Mouse (Mus musculus): Measurements from ENCODE around the gene Cxcr1.

Cxcr1 gene

DNA sequence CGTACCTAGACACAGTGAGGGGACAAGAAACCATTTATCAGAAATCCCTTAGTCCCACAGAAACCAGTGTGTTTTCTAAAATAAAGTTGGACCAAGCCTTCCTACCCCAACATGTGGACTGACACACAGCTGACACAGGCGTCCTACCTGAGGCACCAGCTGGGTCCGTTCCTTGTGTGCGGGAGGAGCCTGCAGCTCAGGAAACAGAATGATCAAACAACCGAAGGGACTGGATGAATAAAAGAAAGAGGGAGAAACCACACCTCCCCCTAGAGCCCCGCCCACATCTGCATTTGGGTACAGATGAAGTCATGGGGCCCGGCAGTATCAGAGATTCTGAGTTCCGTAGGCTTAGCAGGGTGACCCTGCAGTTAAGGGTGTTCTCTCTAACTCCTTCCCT, at the start of gene Cxcr1:
TSS of gene Cxcr1 (minus strand) at position 187 of the 400 bp plus-strand sequence.
- peak; percentile 55 for DNase-seq (ENCODE audit: low read depth)

DNA sequence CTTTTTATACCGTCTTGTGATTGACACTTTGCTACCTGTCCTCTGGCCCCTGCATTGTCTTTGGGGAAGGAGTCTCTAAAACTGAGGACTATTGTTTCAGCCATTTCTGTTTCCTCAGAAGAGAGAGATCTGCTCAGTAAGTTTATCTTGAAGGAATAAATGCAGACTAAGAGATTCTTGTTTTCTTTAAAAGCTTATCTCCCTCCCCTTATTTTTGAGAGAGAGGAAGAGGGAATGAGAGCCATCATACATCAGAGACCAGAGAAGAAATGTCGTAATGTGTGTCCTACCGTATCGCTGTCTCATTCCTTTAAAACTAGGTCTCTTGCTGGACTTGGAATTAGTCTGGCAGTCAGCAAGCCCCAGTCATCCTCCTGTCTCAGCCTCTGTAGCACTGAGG, 46.4 kb upstream of the Cxcr1 start:
- DNase-seq (ENCODE audit: low read depth) = peak; percentile 45

DNA sequence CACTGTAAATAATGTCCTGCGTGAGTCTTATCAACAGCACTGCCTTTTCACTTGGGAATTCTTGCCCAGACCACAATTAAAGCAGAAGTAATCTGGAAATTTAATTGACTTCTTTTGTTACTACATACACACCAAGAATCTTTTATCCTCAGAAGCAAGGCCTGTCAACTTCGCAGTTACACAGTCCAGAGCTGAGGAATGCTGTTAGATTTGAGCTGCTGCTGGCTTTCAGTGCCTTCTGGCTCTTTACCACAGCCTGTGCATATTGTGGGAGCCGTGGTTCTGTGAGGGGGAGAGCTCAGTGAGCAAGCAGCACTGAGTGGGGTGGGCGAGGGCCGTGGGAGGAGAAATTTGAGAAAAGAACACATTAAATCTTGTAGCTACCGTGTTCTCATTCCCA, 45.9 kb upstream of the Cxcr1 start:
- no peak for DNase-seq (ENCODE audit: low read depth)

DNA sequence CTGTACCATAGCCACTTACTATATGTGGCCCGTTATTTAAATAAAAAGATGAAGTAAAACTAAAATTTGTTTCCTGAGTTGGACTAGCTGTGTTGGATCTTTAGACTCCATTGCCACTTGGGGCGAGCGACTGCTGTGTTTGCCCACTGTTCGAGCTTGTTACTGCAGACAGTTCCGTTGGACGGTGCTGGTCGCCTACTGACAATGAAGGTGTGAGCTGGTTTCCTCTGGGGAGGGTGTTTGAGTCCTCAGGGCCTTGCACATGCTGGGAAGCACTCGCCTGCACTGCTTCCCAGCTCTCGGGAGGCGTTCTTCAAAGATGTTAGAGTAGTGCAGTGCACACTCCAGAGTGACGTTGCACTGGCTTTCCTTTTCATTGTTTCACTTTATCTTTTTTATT, 45.2 kb upstream of the Cxcr1 start:
- DNase-seq (ENCODE audit: low read depth) = peak; percentile 55

- no peak for DNase-seq (ENCODE audit: low read depth)
These were observed 44.7 kb upstream of the Cxcr1 start for GRCm38 (mm10) chr1:74239162-74239561.

DNA sequence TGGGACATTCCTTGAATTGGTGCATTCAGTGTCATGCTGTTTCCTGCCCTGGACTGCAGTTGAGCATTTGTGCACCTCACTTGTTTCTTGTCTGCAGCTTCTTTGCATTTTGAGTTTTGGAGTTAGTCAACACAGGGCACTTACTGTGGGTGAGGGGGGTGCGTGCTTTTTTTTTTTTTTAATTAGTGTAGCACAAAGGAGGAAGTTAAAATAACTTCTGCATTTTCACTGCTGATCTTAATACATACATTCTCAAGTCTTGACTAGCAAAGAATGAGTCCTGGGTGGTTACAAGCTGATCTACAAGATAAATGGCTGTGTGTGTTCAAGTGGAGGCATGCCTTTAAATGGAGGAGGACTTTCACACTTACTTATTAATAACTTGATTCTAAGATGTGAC, 43.7 kb upstream of the Cxcr1 start:
- DNase-seq (ENCODE audit: low read depth) = peak; percentile 71

DNA sequence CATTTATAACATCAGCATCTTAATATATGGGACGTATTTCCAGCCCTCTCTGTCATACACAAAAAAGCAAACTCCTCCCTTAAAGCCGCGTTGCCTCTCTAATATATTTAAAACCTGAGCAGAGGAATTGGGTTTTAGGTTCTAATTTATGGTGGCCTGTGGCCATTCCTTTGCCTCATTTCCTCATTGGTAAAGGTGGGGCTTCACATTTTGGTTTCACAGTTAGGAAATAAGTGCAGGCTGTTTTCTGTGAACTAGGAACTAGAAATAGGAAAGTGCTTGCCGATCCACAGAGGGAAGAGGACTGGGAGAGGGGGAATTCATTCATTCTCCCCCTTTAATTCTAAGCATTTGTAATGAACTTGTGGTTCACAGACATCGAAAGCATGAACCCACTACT, 43.2 kb upstream of the Cxcr1 start:
- peak; percentile 59 for DNase-seq (ENCODE audit: low read depth)

- peak; percentile 63 for DNase-seq (ENCODE audit: low read depth)
These were observed 42.3 kb upstream of the Cxcr1 start for GRCm38 (mm10) chr1:74236590-74237317.

- DNase-seq (ENCODE audit: low read depth) = peak; percentile 95
These were observed 41.6 kb upstream of the Cxcr1 start, which contains the start of gene Arpc2 for GRCm38 (mm10) chr1:74235938-74236589. Arpc2 (plus strand) TSS chr1:74236084.

GRCm38 (mm10) chr1:74230992-74231391, 36.6 kb upstream of the Cxcr1 start:
- no peak for DNase-seq (ENCODE audit: low read depth)

DNA sequence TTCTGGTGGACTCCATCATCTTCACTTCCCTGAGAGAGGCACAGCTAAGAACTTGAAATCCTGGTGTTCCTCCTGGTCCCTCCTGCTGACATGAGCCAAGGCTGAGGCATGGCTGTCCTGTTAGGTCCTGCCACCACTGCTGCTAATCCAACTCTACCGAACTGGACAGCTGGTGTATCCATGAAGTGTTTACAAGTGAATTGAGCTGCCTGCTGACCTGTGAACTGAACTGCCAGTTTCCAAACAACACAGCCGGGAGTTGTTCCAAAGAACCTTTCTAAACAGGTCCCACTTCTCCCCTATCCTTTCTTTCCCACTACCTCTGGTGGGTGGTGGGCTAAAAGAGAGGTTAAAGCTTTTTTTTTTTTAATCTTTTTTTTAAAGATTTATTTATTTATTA, 35.5 kb upstream of the Cxcr1 start:
- no peak for DNase-seq (ENCODE audit: low read depth)

DNA sequence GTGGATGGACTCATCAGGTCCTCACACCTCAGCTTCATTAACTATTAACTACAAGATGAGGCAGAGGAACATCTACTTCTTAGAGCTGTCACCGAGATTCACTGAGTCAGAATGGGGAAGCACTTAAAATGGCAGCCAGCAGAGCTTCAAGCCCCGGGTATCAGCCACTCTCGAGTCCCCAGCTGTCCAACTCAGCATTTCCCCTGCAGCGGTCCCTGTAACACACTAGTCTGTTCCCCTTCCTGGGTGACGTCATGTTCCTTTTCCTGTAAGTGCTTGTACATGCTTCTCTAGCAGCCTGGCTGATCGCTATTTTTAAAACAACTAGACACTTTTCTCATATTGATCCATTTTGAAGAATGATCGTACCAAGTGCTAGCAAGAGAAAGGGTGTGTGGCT, 32.9 kb upstream of the Cxcr1 start:
- DNase-seq (ENCODE audit: low read depth) = peak; percentile 91

DNA sequence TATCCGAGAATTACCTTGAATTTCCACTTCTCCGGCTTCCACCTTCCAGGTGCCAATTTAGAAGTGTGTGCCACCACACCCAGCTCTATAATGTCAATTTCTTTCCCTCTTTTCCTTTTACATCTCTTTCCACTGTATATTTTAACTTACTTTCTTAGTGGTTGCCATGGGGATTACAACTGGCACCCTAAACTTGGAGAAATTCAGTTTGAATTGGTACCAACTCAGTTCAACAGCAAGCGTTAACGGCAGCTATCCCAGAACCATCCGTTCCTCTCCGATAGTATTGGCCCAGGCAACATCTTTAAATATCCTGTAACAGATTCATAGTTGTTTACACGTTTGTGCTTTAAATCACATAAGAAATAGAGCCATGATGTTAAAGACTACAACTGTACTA, 25.5 kb upstream of the Cxcr1 start:
- no peak for DNase-seq (ENCODE audit: low read depth)

- no peak for DNase-seq (ENCODE audit: low read depth)
These were observed 14.5 kb upstream of the Cxcr1 start for GRCm38 (mm10) chr1:74208941-74209340.

- no peak for DNase-seq (ENCODE audit: low read depth)
These were observed 13.5 kb upstream of the Cxcr1 start for GRCm38 (mm10) chr1:74207906-74208305.

DNA sequence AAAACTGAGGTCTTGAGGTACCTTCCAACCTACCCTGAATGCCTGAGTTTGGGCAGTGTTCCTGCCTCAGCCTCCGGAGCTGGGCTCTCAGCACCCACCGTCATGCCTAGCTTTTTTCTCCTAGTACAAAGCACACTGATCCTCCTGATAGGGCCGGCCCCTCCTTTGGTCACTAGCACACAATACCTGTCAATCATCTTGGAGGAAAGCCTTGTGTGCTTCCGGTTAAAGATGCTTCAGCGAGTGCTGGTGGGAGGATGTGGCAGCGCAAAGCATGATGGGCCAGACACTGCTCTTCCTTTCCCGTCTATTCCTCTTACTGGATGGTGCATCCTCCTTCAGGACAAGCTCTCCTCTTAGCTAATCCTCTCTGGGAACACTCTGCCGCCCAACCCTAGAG, 12.2 kb upstream of the Cxcr1 start:
- peak; percentile 87 for DNase-seq (ENCODE audit: low read depth)

DNA sequence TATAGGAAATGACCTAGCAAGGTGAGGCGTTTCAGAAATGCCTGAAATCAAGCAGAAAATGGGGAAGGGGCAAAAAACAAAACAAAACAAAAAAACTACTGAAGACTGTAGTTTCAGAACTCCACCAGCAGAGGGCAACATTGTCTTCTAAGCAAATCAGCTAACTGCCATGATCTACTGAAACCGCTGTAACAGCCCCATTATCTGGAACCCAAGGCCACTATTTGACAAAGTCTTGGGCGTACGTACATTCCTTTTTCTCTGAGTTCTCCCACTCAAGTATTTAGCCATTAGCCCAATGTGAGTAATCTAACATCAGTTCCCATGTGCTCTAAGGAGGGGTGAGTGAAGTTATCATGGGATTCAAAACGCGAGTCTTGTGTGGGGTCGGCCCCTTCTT, 11.4 kb upstream of the Cxcr1 start:
- DNase-seq (ENCODE audit: low read depth) = peak; percentile 88

DNA sequence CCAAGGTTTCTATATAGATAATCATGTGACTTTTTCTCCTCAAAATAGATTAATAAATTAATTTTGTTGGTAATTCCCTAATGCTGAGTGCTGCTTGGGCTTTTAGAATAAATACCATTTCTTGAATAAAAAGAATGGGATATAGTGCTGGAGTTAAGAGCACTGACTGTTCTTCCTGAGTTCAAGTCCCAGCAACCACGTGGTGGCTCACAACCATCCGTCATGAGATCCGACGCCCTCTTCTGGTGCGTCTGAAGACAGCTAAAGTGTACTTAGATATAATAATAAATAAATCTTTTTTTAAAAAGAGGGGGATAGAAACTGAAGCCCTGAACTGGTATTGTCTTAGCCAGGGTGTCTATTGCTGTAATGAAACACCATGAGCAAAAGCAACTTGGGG, 9.0 kb upstream of the Cxcr1 start:
- peak; percentile 50 for DNase-seq (ENCODE audit: low read depth)

- peak; percentile 72 for DNase-seq (ENCODE audit: low read depth)
These were observed 6.8 kb upstream of the Cxcr1 start for GRCm38 (mm10) chr1:74201048-74201844.

- DNase-seq (ENCODE audit: low read depth) = no peak
These were observed 4.6 kb upstream of the Cxcr1 start for GRCm38 (mm10) chr1:74199046-74199445.

DNA sequence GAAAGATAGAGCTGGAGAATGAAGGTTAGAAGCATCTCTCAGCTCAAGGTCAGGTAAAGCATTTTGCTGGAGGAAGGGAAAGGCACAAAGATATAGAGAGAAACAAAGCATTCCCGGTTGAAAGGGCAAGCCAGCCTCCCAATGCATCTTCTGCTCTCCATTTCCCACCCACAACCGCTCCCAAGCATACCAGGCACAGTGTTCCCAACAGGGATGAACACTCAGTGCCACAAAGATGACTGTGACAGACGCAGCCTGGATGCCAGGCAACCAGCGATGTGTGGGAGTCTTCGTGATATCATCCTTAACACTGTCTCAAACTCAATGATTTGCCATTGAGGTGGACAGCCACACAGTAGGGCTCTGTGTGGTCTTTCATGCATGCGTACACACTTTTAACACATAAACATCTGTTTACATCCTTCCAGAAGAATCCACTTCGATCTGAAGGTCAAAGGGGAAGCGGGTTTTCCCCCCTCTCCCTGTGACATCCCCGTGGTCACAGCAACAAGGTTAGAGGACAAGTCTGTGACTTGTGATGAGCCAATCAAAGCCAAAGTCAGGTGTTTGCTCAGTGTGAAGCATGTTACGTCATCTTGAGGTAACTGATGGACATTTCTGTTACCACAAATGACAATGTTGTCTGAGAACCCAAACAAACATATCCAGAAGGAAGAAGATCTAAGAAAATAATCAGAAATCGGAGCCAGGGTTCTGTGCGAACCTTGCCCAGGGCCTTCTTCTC, 3.5 kb upstream of the Cxcr1 start:
- no peak for DNase-seq (ENCODE audit: low read depth)

Measured in 416B (cell line).